Mouse (Mus musculus) testis, adult 2 months (tissue): ENCODE measurements around the gene Cct5.

Source experiments
- CTCF ChIP-seq: fragments of 200-500 bp; IDR thresholded peaks from 2 replicates; pipeline ENCODE4 v1.5.1; 2012; ENCODE audit warnings: low read depth, mild to moderate bottlenecking, inconsistent platforms, low read length, moderate library complexity; ENCODE audit not compliant: control insufficient read depth, insufficient read depth, insufficient replicate concordance
- POLR2A ChIP-seq: fragments of 200-500 bp; IDR thresholded peaks from 2 replicates; pipeline ENCODE4 v1.6.1; 2012; ENCODE audit warnings: low read depth, mild to moderate bottlenecking, inconsistent platforms, low read length, moderate library complexity; ENCODE audit not compliant: control insufficient read depth

GRCm38 (mm10) chr15:31611976-31612375 is 10.4 kb upstream of the Cct5 start:
- TF ChIP-seq CTCF (no peak), POLR2A (no peak)
